Mouse (Mus musculus): ENCODE measurements around the gene Lancl3.
A peak's percentile ranks its signal among the peaks of the same experiment; 100 is the strongest.

The Lancl3 gene

GRCm38 (mm10) chrX:9199761-9200371 is at the start of gene Lancl3:
Gene Lancl3 (plus strand): TSS chrX:9199902.
- DNase-seq: peak; percentile 22

GRCm38 (mm10) chrX:9179011-9179410 is 20.7 kb upstream of the Lancl3 start:
- no peak for DNase-seq

GRCm38 (mm10) chrX:9181570-9181969 is 18.1 kb upstream of the Lancl3 start:
- DNase-seq: no peak

GRCm38 (mm10) chrX:9200380-9200917 is 747 bp downstream of the Lancl3 start:
- DNase-seq: peak; percentile 59

GRCm38 (mm10) chrX:9201954-9202353 is 2.3 kb downstream of the Lancl3 start:
- DNase-seq: no peak

- no peak for DNase-seq
Measured at GRCm38 (mm10) chrX:9202781-9203405, 3.2 kb downstream of the Lancl3 start.

- no peak for DNase-seq
Measured at GRCm38 (mm10) chrX:9205121-9205520, 5.4 kb downstream of the Lancl3 start.

GRCm38 (mm10) chrX:9216244-9216643 is 16.5 kb downstream of the Lancl3 start:
- DNase-seq: no peak

- no peak for DNase-seq
Measured at GRCm38 (mm10) chrX:9219570-9219969, 19.9 kb downstream of the Lancl3 start.

- DNase-seq: peak; percentile 45
Measured at GRCm38 (mm10) chrX:9221206-9221605, 21.5 kb downstream of the Lancl3 start.

GRCm38 (mm10) chrX:9221736-9222135 is 22.0 kb downstream of the Lancl3 start:
- DNase-seq: no peak

GRCm38 (mm10) chrX:9222412-9223221 is 22.9 kb downstream of the Lancl3 start:
- no peak for DNase-seq

GRCm38 (mm10) chrX:9227105-9227504 is 27.4 kb downstream of the Lancl3 start:
- no peak for DNase-seq

- DNase-seq: no peak
Measured at GRCm38 (mm10) chrX:9240737-9241591, 41.3 kb downstream of the Lancl3 start.

GRCm38 (mm10) chrX:9243381-9243864 is 43.7 kb downstream of the Lancl3 start:
- DNase-seq: peak; percentile 61

- DNase-seq: peak; percentile 17
Measured at GRCm38 (mm10) chrX:9244603-9245336, 45.1 kb downstream of the Lancl3 start.

- DNase-seq: no peak
Measured at GRCm38 (mm10) chrX:9248911-9249310, 49.2 kb downstream of the Lancl3 start.

GRCm38 (mm10) chrX:9253990-9254389 is 54.3 kb downstream of the Lancl3 start:
- DNase-seq: no peak

- no peak for DNase-seq
Measured at GRCm38 (mm10) chrX:9254901-9255300, 55.2 kb downstream of the Lancl3 start.

- no peak for DNase-seq
Measured at GRCm38 (mm10) chrX:9256766-9257165, 57.1 kb downstream of the Lancl3 start, which contains the start of gene Gm14862. Gene Gm14862 (minus strand): TSS chrX:9256899.

GRCm38 (mm10) chrX:9257831-9258230 is 58.1 kb downstream of the Lancl3 start:
- DNase-seq: no peak

GRCm38 (mm10) chrX:9259267-9259666 is 59.6 kb downstream of the Lancl3 start:
- DNase-seq: no peak
